Mouse (Mus musculus): ENCODE measurements at regions not wholly inside any gene's neighbourhood (a gene's known extent, or its start where the extent isn't known, plus 50 kb on each side); places are given as distances from the start of the nearest gene placed in this dataset.

DNA sequence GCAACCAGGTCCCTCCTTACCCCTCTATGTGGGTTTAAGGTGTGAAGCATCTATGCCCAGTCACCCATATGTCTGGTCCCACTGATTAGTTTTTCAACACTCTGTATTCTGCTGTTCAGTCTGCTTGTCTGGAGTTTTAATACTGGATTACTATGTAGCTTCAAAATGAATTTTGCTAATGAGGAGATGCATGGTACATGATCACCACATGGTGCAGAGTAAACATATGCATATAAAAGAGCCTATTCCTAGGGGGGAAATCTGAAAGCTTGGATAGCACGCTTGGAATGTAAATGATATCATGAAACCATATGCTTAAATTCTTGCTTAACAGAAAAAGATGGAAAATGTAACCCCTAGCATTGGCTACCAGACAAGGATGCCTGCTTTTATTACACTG, 262.1 kb upstream of the Cntnap5a start:
- no peak for TF ChIP-seq CTCF (IDR thresholded peaks at IDR 0.05; ENCODE audit: borderline replicate concordance, extremely low read depth, insufficient read depth, insufficient read length)
- no peak for TF ChIP-seq POLR2A (IDR thresholded peaks at IDR 0.05; ENCODE audit: borderline replicate concordance, extremely low read depth, insufficient read depth, insufficient read length, poor library complexity, severe bottlenecking)
